Mouse (Mus musculus) adipocyte (in vitro differentiated cells): ENCODE measurements around the gene Map7d2.
A peak's percentile ranks its signal among the peaks of the same experiment; 100 is the strongest.
"Not testable (repeated sequence)": the region's sequence is repeated elsewhere in the genome, so short reads cannot be mapped to it uniquely, and the experiment has no call there.

Source experiments
- DNase-seq: peaks from one replicate; pipeline ENCODE4 v3.0.0-alpha.2; 2016; ENCODE audit warnings: low spot score

The Map7d2 gene

GRCm38 (mm10) chrX:159414130-159414828 is at the start of gene Map7d2:
Gene Map7d2, plus strand, starts transcription at chrX:159414572.
- DNase-seq: no peak

GRCm38 (mm10) chrX:159371831-159372752 is 42.3 kb upstream of the Map7d2 start, which contains the start of gene Eif1ax:
Gene Eif1ax, plus strand, starts transcription at chrX:159372178.
- DNase-seq: peak; percentile 78

GRCm38 (mm10) chrX:159372753-159373144 is 41.6 kb upstream of the Map7d2 start:
- no peak for DNase-seq

- DNase-seq: peak; percentile 18
These were observed 27.3 kb upstream of the Map7d2 start for GRCm38 (mm10) chrX:159387105-159387504.

GRCm38 (mm10) chrX:159388953-159389352 is 25.4 kb upstream of the Map7d2 start:
- peak; percentile 68 for DNase-seq

GRCm38 (mm10) chrX:159390347-159390962 is 23.9 kb upstream of the Map7d2 start:
- DNase-seq: no peak

GRCm38 (mm10) chrX:159391239-159391638 is 23.1 kb upstream of the Map7d2 start:
- no peak for DNase-seq

- peak; percentile 61 for DNase-seq
These were observed 5.1 kb upstream of the Map7d2 start for GRCm38 (mm10) chrX:159409253-159409652.

GRCm38 (mm10) chrX:159414829-159415673 is 679 bp downstream of the Map7d2 start:
- no peak for DNase-seq

- DNase-seq: not testable (repeated sequence)
These were observed 16.1 kb downstream of the Map7d2 start for GRCm38 (mm10) chrX:159430507-159430906.

GRCm38 (mm10) chrX:159442128-159442527 is 27.8 kb downstream of the Map7d2 start:
- DNase-seq: peak; percentile 72

GRCm38 (mm10) chrX:159447133-159447532 is 32.8 kb downstream of the Map7d2 start:
- no peak for DNase-seq

- DNase-seq: peak; percentile 36
These were observed 44.8 kb downstream of the Map7d2 start for GRCm38 (mm10) chrX:159459006-159459654.

- DNase-seq: no peak
These were observed 60.4 kb downstream of the Map7d2 start for GRCm38 (mm10) chrX:159474799-159475198.

- DNase-seq: not testable (repeated sequence)
These were observed 64.0 kb downstream of the Map7d2 start for GRCm38 (mm10) chrX:159478243-159478940.

GRCm38 (mm10) chrX:159484247-159484646 is 69.9 kb downstream of the Map7d2 start:
- DNase-seq: no peak

- no peak for DNase-seq
These were observed 88.8 kb downstream of the Map7d2 start for GRCm38 (mm10) chrX:159503181-159503580.

- DNase-seq: no peak
These were observed 94.1 kb downstream of the Map7d2 start for GRCm38 (mm10) chrX:159508331-159509036.

- no peak for DNase-seq
These were observed 94.7 kb downstream of the Map7d2 start for GRCm38 (mm10) chrX:159509042-159509441.
